Mouse (Mus musculus) hindbrain, embryonic 10.5 days (tissue): ENCODE measurements at regions not wholly inside any gene's neighbourhood (a gene's known extent, or its start where the extent isn't known, plus 50 kb on each side); places are given as distances from the start of the nearest gene placed in this dataset.

Experiments
- DNase-seq: peaks from one replicate; pipeline ENCODE4 v3.0.0-alpha.2; 2017; ENCODE audit warnings: low spot score
- H3K27ac ChIP-seq: fragments of 300-500 bp; sonication (generic); 2 replicates; pipeline ENCODE4 v1.5.1; 2016; ENCODE audit warnings: mild to moderate bottlenecking, moderate library complexity
- H3K27me3 ChIP-seq: fragments of 300-500 bp; sonication (generic); 2 replicates; pipeline ENCODE4 v1.6.1; 2016; ENCODE audit warnings: mild to moderate bottlenecking; ENCODE audit not compliant: poor library complexity, insufficient read depth, severe bottlenecking
- H3K36me3 ChIP-seq: fragments of 300-500 bp; sonication (generic); 2 replicates; pipeline ENCODE4 v1.6.1; 2016; ENCODE audit warnings: mild to moderate bottlenecking, moderate library complexity
- H3K4me1 ChIP-seq: fragments of 300-500 bp; sonication (generic); replicated peaks from 2 replicates; pipeline ENCODE4 v1.6.1; 2016; ENCODE audit warnings: mild to moderate bottlenecking
- H3K4me3 ChIP-seq: fragments of 300-500 bp; sonication (generic); 2 replicates; pipeline ENCODE4 v1.5.1; 2016; ENCODE audit warnings: mild to moderate bottlenecking, moderate library complexity
- H3K9me3 ChIP-seq: fragments of 300-500 bp; sonication (generic); 2 replicates; pipeline ENCODE4 v1.6.1; 2016; ENCODE audit warnings: mild to moderate bottlenecking, moderate library complexity
- WGBS: fragments of 180-500 bp; shearing (Covaris S2); methylation state at CpG from one replicate; pipeline ENCODE4 v1.1.7; 2016; 5-methylcytosine and 5-hydroxymethylcytosine counted together

GRCm38 (mm10) chr4:33721971-33722370 is 202.4 kb upstream of the Cnr1 start:
- Histone ChIP-seq H3K4me3 (no peak overlapping the region), H3K4me1 (peaks cover 2% of the 10 kb centered on the region; the same call in 1 of the 2 replicates), H3K27ac (no peak overlapping the region), H3K27me3 (no peaks in the 10 kb centered on the region), H3K9me3 (peaks cover 5% of the 10 kb centered on the region; the same call in 1 of the 2 replicates), H3K36me3 (no peaks in the 10 kb centered on the region)
- WGBS = 93% methylated on average over 4 of the region's 4 CpGs
- no peak for DNase-seq

- no peak for DNase-seq
- WGBS = 86% methylated on average over 4 of the region's 4 CpGs
These were observed 192.6 kb upstream of the Cnr1 start for GRCm38 (mm10) chr4:33731837-33732236.

GRCm38 (mm10) chr4:33734923-33735322 is 189.5 kb upstream of the Cnr1 start:
- H3K9me3 ChIP-seq = no peaks in the 10 kb centered on the region
- H3K36me3 ChIP-seq = no peaks in the 10 kb centered on the region
- DNase-seq = peak; percentile 34
- H3K4me3 ChIP-seq = no peak overlapping the region
- H3K4me1 ChIP-seq = peaks cover 15% of the 10 kb centered on the region
- no peaks in the 10 kb centered on the region for H3K27me3 ChIP-seq
- no peak overlapping the region for H3K27ac ChIP-seq
- WGBS = 44% methylated on average over 8 of the region's 8 CpGs

More at GRCm38 (mm10) chr4:33731837-33732236, 192.6 kb upstream of the Cnr1 start:
- Histone ChIP-seq H3K4me3 (no peak overlapping the region), H3K9me3 (no peaks in the 10 kb centered on the region), H3K4me1 (peaks cover 15% of the 10 kb centered on the region), H3K36me3 (no peaks in the 10 kb centered on the region), H3K27ac (no peak overlapping the region), H3K27me3 (no peaks in the 10 kb centered on the region)

GRCm38 (mm10) chr4:33735442-33735966 is 188.9 kb upstream of the Cnr1 start:
- Histone ChIP-seq H3K27me3 (no peaks in the 10 kb centered on the region), H3K4me3 (no peak overlapping the region), H3K36me3 (no peaks in the 10 kb centered on the region), H3K4me1 (peaks cover 15% of the 10 kb centered on the region), H3K9me3 (no peaks in the 10 kb centered on the region), H3K27ac (peak overlapping the region; percentile 13)
- whole genome bisulfite sequencing = 53% methylated on average over 3 of the region's 3 CpGs
- no peak for DNase-seq

- no peaks in the 10 kb centered on the region for H3K27me3 ChIP-seq
- WGBS = 83% methylated on average over 9 of the region's 9 CpGs
- no peaks in the 10 kb centered on the region for H3K36me3 ChIP-seq
- H3K4me3 ChIP-seq = no peak overlapping the region
- H3K27ac ChIP-seq = no peak overlapping the region
- H3K9me3 ChIP-seq = no peaks in the 10 kb centered on the region
- H3K4me1 ChIP-seq = peaks cover 15% of the 10 kb centered on the region
- no peak for DNase-seq
These were observed 188.2 kb upstream of the Cnr1 start for GRCm38 (mm10) chr4:33736061-33736701.

GRCm38 (mm10) chr4:33737337-33737736 is 187.1 kb upstream of the Cnr1 start:
- H3K27me3 ChIP-seq = no peaks in the 10 kb centered on the region
- no peak overlapping the region for H3K27ac ChIP-seq
- H3K9me3 ChIP-seq = no peaks in the 10 kb centered on the region
- no peaks in the 10 kb centered on the region for H3K36me3 ChIP-seq
- H3K4me3 ChIP-seq = no peak overlapping the region
- no peak for DNase-seq
- WGBS = 87% methylated on average over 1 of the region's 1 CpGs
- H3K4me1 ChIP-seq = peaks cover 15% of the 10 kb centered on the region

GRCm38 (mm10) chr4:33737859-33738417 is 186.5 kb upstream of the Cnr1 start:
- WGBS = 81% methylated on average over 8 of the region's 8 CpGs
- Histone ChIP-seq H3K27ac (no peak overlapping the region), H3K9me3 (no peaks in the 10 kb centered on the region), H3K36me3 (no peaks in the 10 kb centered on the region), H3K27me3 (no peaks in the 10 kb centered on the region), H3K4me1 (peaks cover 15% of the 10 kb centered on the region), H3K4me3 (no peak overlapping the region)
- DNase-seq = no peak

GRCm38 (mm10) chr4:33739211-33739904 is 185.0 kb upstream of the Cnr1 start:
- DNase-seq = no peak
- 73% methylated on average over 8 of the region's 8 CpGs for WGBS
- H3K4me3 ChIP-seq = no peak overlapping the region
- H3K9me3 ChIP-seq = no peaks in the 10 kb centered on the region
- no peaks in the 10 kb centered on the region for H3K27me3 ChIP-seq
- H3K4me1 ChIP-seq = peaks cover 15% of the 10 kb centered on the region
- no peaks in the 10 kb centered on the region for H3K36me3 ChIP-seq
- no peak overlapping the region for H3K27ac ChIP-seq

GRCm38 (mm10) chr4:33740982-33741381 is 183.4 kb upstream of the Cnr1 start:
- DNase-seq = no peak
- 0 out of 2 replicates have a peak, but pooled peaks cover 3% of the 10 kb centered on the region for H3K4me1 ChIP-seq
- no peak overlapping the region for H3K27ac ChIP-seq
- 92% methylated on average over 12 of the region's 12 CpGs for WGBS
- H3K36me3 ChIP-seq = no peaks in the 10 kb centered on the region
- no peaks in the 10 kb centered on the region for H3K27me3 ChIP-seq
- H3K4me3 ChIP-seq = no peak overlapping the region
- H3K9me3 ChIP-seq = no peaks in the 10 kb centered on the region

GRCm38 (mm10) chr4:33745180-33745579 is 179.2 kb upstream of the Cnr1 start:
- H3K27me3 ChIP-seq = no peaks in the 10 kb centered on the region
- H3K4me1 ChIP-seq = no peaks in the 10 kb centered on the region
- no peaks in the 10 kb centered on the region for H3K9me3 ChIP-seq
- no peaks in the 10 kb centered on the region for H3K36me3 ChIP-seq
- 84% methylated on average over 3 of the region's 3 CpGs for WGBS
- no peak overlapping the region for H3K4me3 ChIP-seq
- H3K27ac ChIP-seq = no peak overlapping the region
- no peak for DNase-seq

- WGBS = 84% methylated on average over 5 of the region's 5 CpGs
These were observed 177.0 kb upstream of the Cnr1 start for GRCm38 (mm10) chr4:33747316-33747895.

GRCm38 (mm10) chr4:33767721-33768120 is 156.7 kb upstream of the Cnr1 start:
- H3K9me3 ChIP-seq = peaks cover 4% of the 10 kb centered on the region; the same call in 1 of the 2 replicates
- DNase-seq = peak; percentile 9
- H3K27me3 ChIP-seq = no peaks in the 10 kb centered on the region
- H3K27ac ChIP-seq = no peak overlapping the region
- no peaks in the 10 kb centered on the region for H3K36me3 ChIP-seq
- H3K4me3 ChIP-seq = no peak overlapping the region
- H3K4me1 ChIP-seq = peaks cover 5% of the 10 kb centered on the region
- 58% methylated on average over 2 of the region's 2 CpGs for WGBS

More at GRCm38 (mm10) chr4:33747316-33747895, 177.0 kb upstream of the Cnr1 start:
- H3K27ac ChIP-seq = no peak overlapping the region
- no peak for DNase-seq
- no peak overlapping the region for H3K4me3 ChIP-seq
- no peaks in the 10 kb centered on the region for H3K4me1 ChIP-seq
- no peaks in the 10 kb centered on the region for H3K27me3 ChIP-seq
- H3K36me3 ChIP-seq = no peaks in the 10 kb centered on the region
- peaks cover 2% of the 10 kb centered on the region; the same call in 1 of the 2 replicates for H3K9me3 ChIP-seq
